Mouse (Mus musculus): ENCODE measurements at regions not wholly inside any gene's neighbourhood (a gene's known extent, or its start where the extent isn't known, plus 50 kb on each side); places are given as distances from the start of the nearest gene placed in this dataset.

GRCm38 (mm10) chr8:34287801-34288200, 176.3 kb upstream of the Gm10131 start:
- TF ChIP-seq CTCF (IDR thresholded peaks at IDR 0.05; ENCODE audit: extremely low read depth, insufficient read length, insufficient replicate concordance, low read depth, low read length) (no peak), POLR2A (IDR thresholded peaks at IDR 0.05; ENCODE audit: low read depth, low read length) (no peak)
